Mouse (Mus musculus): ENCODE measurements around the gene Tomt. TPM values are rescaled to one million over a fixed set of nuclear protein-coding genes. Genes with fewer than 3 reads are reported as not detected.

Tomt gene
- polyA plus RNA-seq, 1 experiment from 2014 or later, result 0.73 TPM

GRCm38 (mm10) chr7:101896104-101897066, 9.8 kb downstream of the Tomt start:
- Histone ChIP-seq H3K27ac (peak overlapping the region; percentile 95), H3K36me3 (peaks cover 21% of the 10 kb centered on the region), H3K4me1 (peaks cover 13% of the 10 kb centered on the region), H3K9me3 (replicated peaks) (no peaks in the 10 kb centered on the region), H3K4me3 (peak overlapping the region; percentile 67), H3K27me3 (ENCODE audit: low read depth, poor library complexity, severe bottlenecking) (no peaks in the 10 kb centered on the region)
- WGBS, result under 1% methylated on average over 57 of the region's 57 CpGs
- peak; percentile 94 for DNase-seq (ENCODE audit: low spot score)

- H3K9me3 ChIP-seq (replicated peaks), result no peaks in the 10 kb centered on the region
- DNase-seq (ENCODE audit: low spot score), result no peak
- H3K36me3 ChIP-seq, result peaks cover 18% of the 10 kb centered on the region
- H3K27ac ChIP-seq, result peak overlapping the region; percentile 95
- no peaks in the 10 kb centered on the region for H3K27me3 ChIP-seq (ENCODE audit: low read depth, poor library complexity, severe bottlenecking)
- peaks cover 8% of the 10 kb centered on the region; the same call in 1 of the 2 replicates for H3K4me1 ChIP-seq
- H3K4me3 ChIP-seq, result peak overlapping the region; percentile 67
- 38% methylated on average over 9 of the region's 9 CpGs for WGBS
Observed at GRCm38 (mm10) chr7:101895695-101896094, 10.5 kb downstream of the Tomt start.

GRCm38 (mm10) chr7:101888460-101888859, 17.7 kb downstream of the Tomt start:
- Histone ChIP-seq H3K27me3 (ENCODE audit: low read depth, poor library complexity, severe bottlenecking) (no peaks in the 10 kb centered on the region), H3K4me3 (no peak overlapping the region), H3K36me3 (no peaks in the 10 kb centered on the region), H3K4me1 (no peaks in the 10 kb centered on the region), H3K9me3 (replicated peaks) (no peaks in the 10 kb centered on the region), H3K27ac (no peak overlapping the region)
- WGBS, result 84% methylated on average over 4 of the region's 4 CpGs
- DNase-seq (ENCODE audit: low spot score), result no peak

- Histone ChIP-seq H3K4me3 (no peak overlapping the region), H3K27me3 (ENCODE audit: low read depth, poor library complexity, severe bottlenecking) (no peaks in the 10 kb centered on the region), H3K27ac (no peak overlapping the region), H3K9me3 (replicated peaks) (no peaks in the 10 kb centered on the region), H3K36me3 (no peaks in the 10 kb centered on the region), H3K4me1 (no peaks in the 10 kb centered on the region)
- DNase-seq (ENCODE audit: low spot score), result no peak
- WGBS, result 87% methylated on average over 6 of the region's 6 CpGs
Observed at GRCm38 (mm10) chr7:101886274-101886673, 19.9 kb downstream of the Tomt start.

GRCm38 (mm10) chr7:101884160-101884559, 22.0 kb downstream of the Tomt start:
- Histone ChIP-seq H3K4me3 (no peak overlapping the region), H3K9me3 (replicated peaks) (no peaks in the 10 kb centered on the region), H3K27ac (no peak overlapping the region), H3K27me3 (ENCODE audit: low read depth, poor library complexity, severe bottlenecking) (no peaks in the 10 kb centered on the region), H3K4me1 (no peaks in the 10 kb centered on the region), H3K36me3 (no peaks in the 10 kb centered on the region)
- no peak for DNase-seq (ENCODE audit: low spot score)
- WGBS, result 92% methylated on average over 4 of the region's 4 CpGs

- no peaks in the 10 kb centered on the region for H3K36me3 ChIP-seq
- H3K4me3 ChIP-seq, result no peak overlapping the region
- WGBS, result 77% methylated on average over 9 of the region's 9 CpGs
- no peak for DNase-seq (ENCODE audit: low spot score)
- H3K27me3 ChIP-seq (ENCODE audit: low read depth, poor library complexity, severe bottlenecking), result no peaks in the 10 kb centered on the region
- H3K4me1 ChIP-seq, result no peaks in the 10 kb centered on the region
- no peak overlapping the region for H3K27ac ChIP-seq
- H3K9me3 ChIP-seq (replicated peaks), result no peaks in the 10 kb centered on the region
Observed at GRCm38 (mm10) chr7:101882413-101883154, 23.6 kb downstream of the Tomt start.

- no peaks in the 10 kb centered on the region for H3K4me1 ChIP-seq
- H3K36me3 ChIP-seq, result no peaks in the 10 kb centered on the region
- no peak for DNase-seq (ENCODE audit: low spot score)
- no peak overlapping the region for H3K4me3 ChIP-seq
- no peaks in the 10 kb centered on the region for H3K9me3 ChIP-seq (replicated peaks)
- H3K27me3 ChIP-seq (ENCODE audit: low read depth, poor library complexity, severe bottlenecking), result no peaks in the 10 kb centered on the region
- 84% methylated on average over 4 of the region's 4 CpGs for WGBS
- H3K27ac ChIP-seq, result no peak overlapping the region
Observed at GRCm38 (mm10) chr7:101880855-101881254, 25.3 kb downstream of the Tomt start.

- Histone ChIP-seq H3K27ac (no peak overlapping the region), H3K4me1 (no peaks in the 10 kb centered on the region), H3K4me3 (no peak overlapping the region), H3K36me3 (no peaks in the 10 kb centered on the region), H3K27me3 (ENCODE audit: low read depth, poor library complexity, severe bottlenecking) (no peaks in the 10 kb centered on the region), H3K9me3 (replicated peaks) (no peaks in the 10 kb centered on the region)
- WGBS, result 100% methylated on average over 1 of the region's 1 CpGs
- no peak for DNase-seq (ENCODE audit: low spot score)
Observed at GRCm38 (mm10) chr7:101875978-101876377, 30.2 kb downstream of the Tomt start.

GRCm38 (mm10) chr7:101871296-101871695, 34.9 kb downstream of the Tomt start:
- H3K36me3 ChIP-seq, result no peaks in the 10 kb centered on the region
- H3K27ac ChIP-seq, result no peak overlapping the region
- WGBS, result 86% methylated on average over 3 of the region's 3 CpGs
- H3K9me3 ChIP-seq (replicated peaks), result no peaks in the 10 kb centered on the region
- DNase-seq (ENCODE audit: low spot score), result no peak
- H3K4me3 ChIP-seq, result no peak overlapping the region
- H3K27me3 ChIP-seq (ENCODE audit: low read depth, poor library complexity, severe bottlenecking), result no peaks in the 10 kb centered on the region
- H3K4me1 ChIP-seq, result no peaks in the 10 kb centered on the region

- WGBS, result 55% methylated on average over 2 of the region's 2 CpGs
- Histone ChIP-seq H3K27ac (no peak within 1 kb of the TSS), H3K36me3 (no peaks in the 10 kb centered on the region)
Observed at GRCm38 (mm10) chr7:101870629-101871028, 35.5 kb downstream of the Tomt start, which contains the start of gene Folr1. Gene Folr1, minus strand, starts transcription at chr7:101870788.

GRCm38 (mm10) chr7:101869163-101869500, 37.0 kb downstream of the Tomt start:
- no peak overlapping the region for H3K4me3 ChIP-seq
- no peak for DNase-seq (ENCODE audit: low spot score)
- no peaks in the 10 kb centered on the region for H3K4me1 ChIP-seq
- no peaks in the 10 kb centered on the region for H3K27me3 ChIP-seq (ENCODE audit: low read depth, poor library complexity, severe bottlenecking)
- 78% methylated on average over 7 of the region's 7 CpGs for WGBS
- H3K27ac ChIP-seq, result no peak overlapping the region
- no peaks in the 10 kb centered on the region for H3K9me3 ChIP-seq (replicated peaks)
- H3K36me3 ChIP-seq, result no peaks in the 10 kb centered on the region

More at GRCm38 (mm10) chr7:101870629-101871028, 35.5 kb downstream of the Tomt start, which contains the start of gene Folr1:
- Histone ChIP-seq H3K4me1 (no peaks in the 10 kb centered on the region), H3K4me3 (no peak within 1 kb of the TSS), H3K27me3 (ENCODE audit: low read depth, poor library complexity, severe bottlenecking) (no peaks in the 10 kb centered on the region), H3K9me3 (replicated peaks) (no peaks in the 10 kb centered on the region)
- no peak for DNase-seq (ENCODE audit: low spot score)

- Histone ChIP-seq H3K27me3 (ENCODE audit: low read depth, poor library complexity, severe bottlenecking) (no peaks in the 10 kb centered on the region), H3K4me1 (no peaks in the 10 kb centered on the region), H3K27ac (no peak overlapping the region), H3K4me3 (no peak overlapping the region), H3K9me3 (replicated peaks) (no peaks in the 10 kb centered on the region), H3K36me3 (no peaks in the 10 kb centered on the region)
- WGBS, result 84% methylated on average over 13 of the region's 13 CpGs
- no peak for DNase-seq (ENCODE audit: low spot score)
Observed at GRCm38 (mm10) chr7:101868241-101869162, 37.7 kb downstream of the Tomt start.

Measured in limb, embryonic 10.5 days (tissue).